Mouse (Mus musculus): ENCODE data around the gene Nupr1l.

DNA sequence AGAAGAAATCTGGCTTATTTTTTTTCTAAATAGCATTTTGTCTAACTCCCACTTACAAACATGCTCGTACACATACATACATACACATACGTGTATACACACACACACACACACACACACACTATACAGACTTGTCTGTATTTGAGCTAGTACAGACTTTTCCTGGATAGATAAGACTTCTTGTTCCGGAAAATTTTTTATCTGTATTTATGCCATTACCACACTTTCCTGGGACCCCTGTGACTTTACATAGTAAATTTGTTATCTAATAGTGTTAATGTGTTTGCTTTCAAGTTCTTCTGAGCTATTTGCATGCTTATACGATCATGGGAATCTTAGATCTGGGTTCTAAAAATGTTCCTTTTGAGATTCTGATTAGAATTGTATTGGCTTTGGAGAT is 43.8 kb downstream of the Nupr1l start:
- TF ChIP-seq CTCF (IDR thresholded peaks at IDR 0.05; ENCODE audit: low read depth, low read length) (no peak), GATA1 (IDR thresholded peaks at IDR 0.05; ENCODE audit: borderline replicate concordance, low read length) (no peak)
